Mouse (Mus musculus) megakaryocyte, embryonic 14.5 days (primary cell): Measurements from ENCODE around the gene Foxe3. TPM values are rescaled to one million over a fixed set of nuclear protein-coding genes. Genes with fewer than 3 reads are reported as not detected.
"Not testable (repeated sequence)": the region's sequence is repeated elsewhere in the genome, so short reads cannot be mapped to it uniquely, and the experiment has no call there.

Experiments
- H3K27me3 ChIP-seq: replicated peaks from 2 replicates; pipeline ENCODE3; 2012; ENCODE audit warnings: inconsistent platforms
- H3K36me3 ChIP-seq: replicated peaks from 2 replicates; pipeline ENCODE3; 2012; ENCODE audit warnings: low read length, inconsistent platforms, mixed read lengths
- H3K4me1 ChIP-seq: 2 replicates; pipeline ENCODE4 v1.6.1; 2012; ENCODE audit warnings: inconsistent platforms
- H3K4me3 ChIP-seq: replicated peaks from 2 replicates; pipeline ENCODE3; 2012; ENCODE audit warnings: moderate library complexity, mild to moderate bottlenecking, inconsistent platforms
- H3K9me3 ChIP-seq: 2 replicates; pipeline ENCODE4 v1.6.1; 2012; ENCODE audit warnings: inconsistent platforms
- FLI1 ChIP-seq: IDR thresholded peaks from 2 replicates; pipeline ENCODE4 v1.6.1; 2012; ENCODE audit warnings: low read length, inconsistent platforms, mixed read lengths
- GATA1 ChIP-seq: IDR thresholded peaks from 3 replicates; pipeline ENCODE4 v1.6.1; 2012; ENCODE audit warnings: mixed read lengths, low read length, inconsistent platforms, borderline replicate concordance
- polyA plus RNA-seq: library from polyadenylated mRNA; stranded (reverse); fragments of >175 nt; gene quantifications from 2 replicates; pipeline ENCODE4 v1.2.3, GENCODE M21; 2012; ENCODE audit warnings: low replicate concordance; ENCODE audit not compliant: insufficient read depth

Gene Foxe3
- polyA plus RNA-seq = not detected in 2 replicates

DNA sequence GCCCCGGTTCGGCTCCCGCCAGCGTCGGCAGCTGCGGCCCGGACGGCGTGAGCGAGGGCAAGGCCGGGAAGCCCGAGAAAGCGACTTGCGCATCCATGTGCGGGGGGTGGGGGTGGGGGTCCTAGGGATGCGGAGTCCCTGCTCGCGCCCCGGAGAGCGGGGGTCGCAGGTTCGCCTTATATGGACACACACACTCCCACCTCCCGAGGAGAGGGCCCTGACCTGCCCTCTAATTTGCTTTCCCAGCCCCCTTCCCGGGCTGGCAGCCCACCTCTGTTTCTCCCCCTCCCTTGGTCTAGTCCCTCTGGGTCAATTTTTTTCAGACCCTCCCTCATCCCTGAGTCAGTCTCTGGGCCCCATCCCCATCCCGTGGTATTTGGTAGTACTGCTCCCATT lies at the start of gene Foxe3:
Gene Foxe3, minus strand, starts transcription at position 97 of the 396 bp plus-strand sequence.
- Histone ChIP-seq H3K4me3 (peak within 1 kb of the TSS; percentile 89), H3K4me1 (peaks cover 22% of the 10 kb centered on the region), H3K27me3 (peaks cover 83% of the 10 kb centered on the region), H3K36me3 (no peaks in the 10 kb centered on the region), H3K9me3 (no peaks in the 10 kb centered on the region)
- TF ChIP-seq FLI1 (no peak), GATA1 (no peak)

DNA sequence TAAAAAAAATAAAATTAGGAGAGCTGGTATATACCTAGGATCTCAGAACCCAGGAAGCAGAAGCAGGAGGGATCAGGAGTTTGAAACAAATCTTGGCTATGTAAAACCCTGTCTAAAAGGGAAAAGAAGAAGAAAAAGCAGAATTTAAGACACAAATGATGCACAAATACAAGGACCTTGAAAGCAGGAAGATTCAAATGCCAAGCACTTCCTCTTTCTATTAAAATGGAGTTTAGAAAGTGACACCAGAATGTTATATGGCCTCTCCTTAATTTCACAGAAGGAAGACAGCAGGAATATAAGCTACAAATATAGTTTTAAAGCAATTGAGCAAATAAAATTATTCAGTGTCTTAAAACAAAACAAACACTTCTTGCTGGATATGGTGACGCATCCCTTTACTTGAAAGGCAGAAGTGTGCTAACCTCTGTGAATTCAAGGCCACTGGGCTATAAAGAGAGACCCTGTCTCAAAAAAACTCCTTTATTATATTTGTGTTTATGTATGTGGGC lies 47.5 kb upstream of the Foxe3 start:
- peaks cover 40% of the 10 kb centered on the region for H3K4me1 ChIP-seq
- no peak for TF ChIP-seq FLI1
- H3K27me3 ChIP-seq = no peaks in the 10 kb centered on the region
- H3K9me3 ChIP-seq = no peaks in the 10 kb centered on the region
- H3K4me3 ChIP-seq = no peak overlapping the region
- peaks cover 18% of the 10 kb centered on the region for H3K36me3 ChIP-seq

DNA sequence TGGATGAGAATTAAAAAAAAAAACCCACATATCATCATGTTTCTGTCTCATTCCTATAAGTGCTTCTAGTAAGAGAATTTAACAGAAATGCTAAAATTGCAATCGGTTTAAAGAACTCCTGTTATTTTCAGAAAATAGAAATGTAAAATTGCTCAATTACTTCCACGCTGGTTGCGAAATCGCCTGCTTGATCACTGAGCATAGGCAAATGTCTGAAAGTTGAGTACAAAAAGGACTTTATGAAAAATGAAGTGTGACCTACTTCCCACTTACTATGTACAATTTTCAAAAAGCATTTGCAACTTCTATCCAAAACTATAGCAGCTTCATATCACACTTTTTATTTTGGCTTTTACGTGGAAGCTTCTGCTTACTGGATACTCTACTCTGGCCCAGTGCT lies 44.9 kb upstream of the Foxe3 start:
- no peaks in the 10 kb centered on the region for H3K27me3 ChIP-seq
- H3K9me3 ChIP-seq = no peaks in the 10 kb centered on the region
- peaks cover 43% of the 10 kb centered on the region for H3K36me3 ChIP-seq
- TF ChIP-seq GATA1 (no peak), FLI1 (no peak)
- peaks cover 26% of the 10 kb centered on the region for H3K4me1 ChIP-seq
- no peak overlapping the region for H3K4me3 ChIP-seq

DNA sequence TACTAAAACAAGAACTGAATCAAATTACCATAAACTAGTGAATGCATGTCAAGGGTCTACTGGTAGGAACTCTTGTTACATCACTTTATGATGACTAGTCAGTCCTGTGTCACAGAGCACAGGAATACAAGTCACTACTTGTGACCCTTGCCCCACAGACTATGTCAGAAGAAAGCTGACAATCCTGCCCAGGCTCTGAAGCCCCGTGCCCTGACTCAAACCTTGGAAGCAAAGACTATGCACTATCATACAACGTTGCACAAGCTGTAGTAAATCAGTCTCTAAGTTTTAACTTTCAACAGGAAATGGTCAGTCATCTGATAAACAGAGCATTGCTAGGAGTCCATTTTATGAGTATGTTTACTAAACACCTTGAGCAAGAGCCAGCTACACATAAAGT lies 35.1 kb upstream of the Foxe3 start:
- H3K4me1 ChIP-seq, H3K9me3 ChIP-seq, H3K4me3 ChIP-seq, H3K27me3 ChIP-seq: not testable (repeated sequence)
- peaks cover 70% of the 10 kb centered on the region for H3K36me3 ChIP-seq

DNA sequence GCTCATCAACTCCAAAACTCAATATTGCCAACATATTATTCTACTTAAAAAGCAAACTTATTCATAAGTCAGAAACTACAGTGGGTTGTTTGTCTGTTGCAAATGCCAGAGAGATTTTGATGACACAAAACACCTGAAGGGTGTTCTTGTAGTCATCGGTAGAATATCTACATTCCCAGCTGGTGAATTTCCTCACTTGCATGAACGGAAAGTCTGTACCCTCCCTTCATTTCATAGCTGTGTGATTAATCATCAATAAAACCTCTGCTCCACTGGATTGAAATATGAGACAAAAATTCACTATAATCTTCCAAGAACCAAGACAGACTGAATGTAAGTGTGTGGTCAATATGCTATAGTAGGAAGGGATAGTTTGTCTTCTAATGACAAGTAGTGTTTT lies 33.7 kb upstream of the Foxe3 start:
- Histone ChIP-seq H3K4me1 (peaks cover 4% of the 10 kb centered on the region; the same call in 1 of the 2 replicates), H3K4me3 (no peak overlapping the region), H3K36me3 (peaks cover 57% of the 10 kb centered on the region), H3K27me3 (no peaks in the 10 kb centered on the region), H3K9me3 (no peaks in the 10 kb centered on the region)
- TF ChIP-seq GATA1 = no peak
- TF ChIP-seq FLI1 = no peak

DNA sequence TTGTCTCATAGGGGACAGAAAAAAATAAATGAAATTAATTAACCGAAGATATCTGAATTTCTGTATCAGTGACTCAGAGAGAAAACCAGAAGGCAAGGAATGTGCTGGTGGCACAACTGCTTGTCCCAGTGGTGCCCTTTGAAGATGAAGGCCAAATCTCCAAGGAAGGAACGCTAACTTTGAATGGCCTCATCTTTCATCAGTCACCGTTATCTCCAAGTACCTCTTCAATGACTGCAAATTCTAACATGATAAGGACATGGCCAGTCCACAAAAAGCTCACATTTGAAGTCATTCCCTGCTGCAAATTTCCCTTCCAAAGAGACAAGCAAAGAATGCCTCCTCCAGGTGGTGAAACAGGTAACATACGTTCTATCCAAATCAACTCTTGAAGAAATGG lies 33.0 kb upstream of the Foxe3 start:
- H3K36me3 ChIP-seq = peaks cover 51% of the 10 kb centered on the region

DNA sequence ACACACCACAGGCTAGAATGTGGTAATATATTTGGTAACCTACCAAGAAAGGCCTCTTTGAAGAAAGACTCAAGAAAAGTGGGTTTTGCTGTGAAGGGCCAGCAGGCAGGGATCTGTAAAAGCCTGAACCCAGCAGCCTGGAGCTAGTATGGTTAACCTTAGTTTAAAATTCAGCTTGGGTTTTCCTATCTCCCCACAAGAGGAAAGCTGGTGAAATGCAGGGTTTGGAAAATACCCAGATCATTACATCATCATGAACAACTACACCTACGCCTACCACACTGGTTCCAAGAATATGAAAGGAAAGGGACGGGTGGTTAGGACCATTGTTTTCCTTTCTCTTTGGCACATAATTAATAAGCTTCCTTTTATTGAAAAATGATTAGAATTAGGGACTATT lies 32.4 kb upstream of the Foxe3 start:
- no peaks in the 10 kb centered on the region for H3K9me3 ChIP-seq
- no peak for TF ChIP-seq GATA1
- no peak overlapping the region for H3K4me3 ChIP-seq
- H3K4me1 ChIP-seq = peaks cover 7% of the 10 kb centered on the region
- peaks cover 2% of the 10 kb centered on the region for H3K27me3 ChIP-seq
- H3K36me3 ChIP-seq = peaks cover 46% of the 10 kb centered on the region

More for the DNA sequence above, 33.0 kb upstream of the Foxe3 start:
- Histone ChIP-seq H3K4me3 (no peak overlapping the region), H3K9me3 (no peaks in the 10 kb centered on the region), H3K4me1 (peaks cover 4% of the 10 kb centered on the region; the same call in 1 of the 2 replicates), H3K27me3 (no peaks in the 10 kb centered on the region)
- TF ChIP-seq FLI1 (no peak), GATA1 (no peak)

DNA sequence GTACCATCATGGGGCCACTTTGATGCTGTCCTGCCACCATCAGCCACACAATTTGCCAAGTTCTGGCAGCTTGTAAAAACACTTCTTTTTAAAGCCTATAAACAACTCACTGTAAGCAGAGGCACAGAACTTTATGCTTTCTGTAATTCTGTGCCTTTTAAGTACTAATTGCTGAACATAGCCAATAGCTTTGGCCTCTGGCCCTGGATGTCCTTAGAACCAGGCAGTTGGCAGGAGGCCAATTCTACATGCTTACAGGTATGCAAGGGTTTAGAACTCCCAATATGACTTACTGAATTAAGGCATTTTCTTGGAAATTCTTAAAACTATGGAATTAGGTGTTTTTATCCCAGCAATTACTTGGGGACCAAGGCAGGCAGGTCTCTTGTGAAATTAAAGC lies 31.6 kb upstream of the Foxe3 start:
- H3K9me3 ChIP-seq = no peaks in the 10 kb centered on the region
- peaks cover 5% of the 10 kb centered on the region for H3K27me3 ChIP-seq
- peaks cover 11% of the 10 kb centered on the region for H3K4me1 ChIP-seq
- H3K4me3 ChIP-seq = no peak overlapping the region
- no peak for TF ChIP-seq FLI1
- peaks cover 38% of the 10 kb centered on the region for H3K36me3 ChIP-seq

DNA sequence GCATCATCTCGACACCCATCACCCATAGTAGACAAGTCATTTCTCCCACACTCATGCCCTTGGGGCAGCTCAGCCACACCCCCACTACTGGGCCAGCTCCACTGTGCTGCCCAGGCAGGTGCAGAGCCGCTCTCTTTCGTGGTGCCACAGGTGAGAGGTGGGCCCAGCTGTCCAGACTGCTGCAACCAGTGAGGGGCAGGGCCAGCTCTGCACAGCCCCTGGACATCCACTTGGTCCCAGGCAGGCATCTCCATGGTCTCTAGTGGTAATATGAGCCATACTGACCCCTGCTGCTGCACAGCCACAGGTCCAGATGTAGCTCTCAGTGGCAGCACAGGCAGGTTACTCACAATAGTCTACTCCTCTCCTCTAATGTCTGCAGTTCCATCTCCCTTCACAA lies 27.4 kb upstream of the Foxe3 start:
- Histone ChIP-seq H3K36me3 (peaks cover 6% of the 10 kb centered on the region), H3K9me3 (no peaks in the 10 kb centered on the region), H3K4me3 (peak overlapping the region; percentile 30), H3K4me1 (peaks cover 12% of the 10 kb centered on the region), H3K27me3 (peaks cover 23% of the 10 kb centered on the region)
- TF ChIP-seq GATA1 = no peak
- no peak for TF ChIP-seq FLI1

DNA sequence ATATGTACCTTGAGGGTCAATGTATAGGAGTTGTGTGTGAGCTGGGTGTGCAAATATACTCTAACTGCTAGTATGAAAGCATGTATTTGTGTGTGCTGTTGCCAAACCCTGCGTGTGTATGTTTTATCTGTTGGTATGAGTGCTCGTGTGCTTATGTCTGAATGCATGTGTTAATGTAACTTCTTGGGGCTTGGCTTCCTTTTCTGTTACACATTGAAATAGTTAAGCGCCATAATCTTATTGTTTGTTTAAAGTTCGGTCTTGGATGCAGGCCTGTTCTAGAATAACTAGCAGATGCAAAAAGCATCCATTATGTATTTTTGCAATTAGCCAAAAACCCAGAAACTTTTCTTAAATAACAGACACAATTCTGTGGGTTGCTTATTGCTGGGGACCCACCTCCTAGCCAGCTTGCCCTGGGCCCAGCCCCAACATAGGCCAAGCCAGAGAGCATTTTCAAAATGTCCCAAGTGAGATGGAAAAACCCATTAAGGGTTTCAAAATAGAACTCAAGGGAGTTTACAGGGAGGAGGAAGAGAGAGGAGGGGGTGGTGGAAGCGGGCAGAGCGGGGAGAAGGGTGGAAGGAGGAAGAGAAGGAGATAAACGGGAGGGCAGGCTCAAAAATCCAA lies 22.2 kb upstream of the Foxe3 start:
- Histone ChIP-seq H3K4me3 (no peak overlapping the region), H3K9me3 (no peaks in the 10 kb centered on the region), H3K4me1 (peaks cover 19% of the 10 kb centered on the region), H3K36me3 (no peaks in the 10 kb centered on the region), H3K27me3 (peaks cover 48% of the 10 kb centered on the region)
- TF ChIP-seq GATA1 (no peak), FLI1 (no peak)

DNA sequence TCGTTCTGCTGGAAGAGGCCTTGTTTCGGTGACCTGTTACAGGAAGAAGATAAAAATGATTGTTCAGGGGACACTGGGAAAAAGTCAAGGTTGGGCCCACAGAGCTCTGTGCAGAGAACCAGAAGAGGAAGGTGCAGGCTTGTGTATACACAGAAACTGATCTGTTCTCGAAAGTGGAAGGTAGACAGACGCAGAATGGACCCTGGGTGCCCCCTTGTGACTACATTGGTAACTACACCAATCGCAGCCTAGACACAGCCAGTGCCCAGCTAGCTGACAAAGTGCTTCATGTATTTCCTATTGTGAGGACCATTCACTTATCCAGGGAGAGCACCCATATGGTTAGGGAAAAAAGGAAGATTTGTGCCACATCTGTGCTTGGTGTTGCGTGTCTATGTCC lies 21.6 kb upstream of the Foxe3 start:
- no peak for TF ChIP-seq GATA1
- TF ChIP-seq FLI1 = no peak
- Histone ChIP-seq H3K4me1 (peaks cover 18% of the 10 kb centered on the region), H3K27me3 (peaks cover 52% of the 10 kb centered on the region), H3K36me3 (no peaks in the 10 kb centered on the region), H3K9me3 (no peaks in the 10 kb centered on the region), H3K4me3 (peak overlapping the region; percentile 11)
